Mouse (Mus musculus): ENCODE data around the gene Tpbpa. TPM values are rescaled to one million over a fixed set of nuclear protein-coding genes. Genes with fewer than 3 reads are reported as not detected.

The Tpbpa gene
- not detected in 4 replicates for total RNA-seq (2023; ENCODE audit: inconsistent age)

GRCm38 (mm10) chr13:60941884-60942283, at the start of gene Tpbpa:
Tpbpa (minus strand) TSS chr13:60941984.

DNA sequence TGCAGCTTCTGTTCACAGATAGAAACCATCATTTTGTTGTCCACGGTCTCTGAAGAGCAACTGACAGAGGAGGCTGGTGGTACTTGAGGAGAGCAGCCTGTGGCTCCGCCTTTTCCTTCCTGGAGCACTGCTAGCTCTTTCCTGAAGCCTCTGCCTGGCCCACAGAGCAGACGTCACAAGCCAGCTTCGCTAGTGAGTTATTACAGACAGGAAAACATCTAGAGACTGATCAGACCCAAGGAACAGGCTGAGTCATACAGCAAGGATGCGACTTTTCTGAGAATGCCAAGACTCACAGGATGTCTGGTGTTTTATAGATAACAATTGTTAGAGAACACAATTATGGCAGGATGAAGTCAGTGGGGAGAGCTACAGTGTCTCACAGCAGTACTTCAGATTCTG, 5.3 kb downstream of the Tpbpa start, which contains the start of the genes Gm49391 and Ctla2a:
Gene Gm49391, minus strand, starts transcription at position 72 of the 402 bp plus-strand sequence.
Gene Ctla2a, minus strand, starts transcription at position 126 of the 402 bp plus-strand sequence.

DNA sequence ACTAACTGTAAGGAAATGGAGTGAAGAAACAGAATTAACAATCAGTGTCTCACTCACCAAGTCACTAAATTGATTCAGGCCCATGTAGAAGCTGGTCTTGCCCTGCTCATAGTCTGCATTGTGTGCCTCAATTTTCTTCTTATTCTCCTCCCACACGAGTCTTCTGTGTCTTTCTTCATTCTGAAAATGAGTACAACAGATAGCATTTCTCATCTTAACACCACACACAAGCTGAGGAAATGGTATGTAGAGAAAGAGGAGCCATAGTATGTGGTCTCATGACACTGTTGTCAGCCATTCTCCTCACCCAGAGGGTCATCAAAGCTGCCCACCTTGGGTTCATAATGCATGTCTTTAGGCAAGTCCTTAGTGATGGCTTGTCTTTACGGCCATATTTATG, 6.3 kb downstream of the Tpbpa start, which contains the start of gene Gm49393:
Gene Gm49393, minus strand, starts transcription at position 101 of the 400 bp plus-strand sequence.

GRCm38 (mm10) chr13:60904780-60905179, 37.0 kb downstream of the Tpbpa start, which contains the start of gene Tpbpb:
Tpbpb (minus strand) TSS chr13:60904880.

GRCm38 (mm10) chr13:60897328-60897727, 44.5 kb downstream of the Tpbpa start, which contains the start of gene Ctla2b:
Ctla2b (minus strand) TSS chr13:60897447.

DNA sequence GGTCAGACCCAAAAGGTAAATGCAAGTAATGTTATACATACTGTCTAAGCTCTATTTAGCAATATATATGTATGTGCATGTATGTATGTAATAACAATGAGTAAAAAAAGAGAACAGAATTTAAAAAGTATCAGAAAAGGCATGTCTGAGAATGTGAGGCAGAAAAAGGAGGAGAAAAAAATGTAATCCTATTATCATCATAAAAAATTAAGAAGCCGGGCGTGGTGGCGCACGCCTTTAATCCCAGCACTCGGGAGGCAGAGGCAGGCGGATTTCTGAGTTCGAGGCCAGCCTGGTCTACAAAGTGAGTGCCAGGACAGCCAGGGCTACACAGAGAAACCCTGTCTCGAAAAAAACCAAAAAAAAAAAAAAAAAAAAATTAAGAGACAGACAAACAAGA, 45.0 kb downstream of the Tpbpa start, which contains the start of gene Gm49392:
Gene Gm49392, minus strand, starts transcription at position 101 of the 400 bp plus-strand sequence.

Other genes with a start within 250 kb of the Tpbpa start
- not detected in 4 replicates for gene BC051665, start 155.6 kb downstream of the Tpbpa start, total RNA-seq (2023; ENCODE audit: inconsistent age)
- not detected in 4 replicates for gene Ctsll3, start 139.1 kb downstream of the Tpbpa start, total RNA-seq (2023; ENCODE audit: inconsistent age)
- gene 4930486L24Rik, start 77.5 kb downstream of the Tpbpa start, total RNA-seq (2023; ENCODE audit: inconsistent age): not detected in 4 replicates
- not detected in 4 replicates for gene Gm49392, start 45.1 kb downstream of the Tpbpa start, total RNA-seq (2023; ENCODE audit: inconsistent age)
- 0.87 to 1.5 TPM (median 1.3 TPM) in 4 replicates for gene Ctla2b, start 44.5 kb downstream of the Tpbpa start, total RNA-seq (2023; ENCODE audit: inconsistent age)
- gene Tpbpb, start 37.1 kb downstream of the Tpbpa start, total RNA-seq (2023; ENCODE audit: inconsistent age): not detected in 4 replicates
- not detected in 4 replicates for gene Gm49393, start 6.4 kb downstream of the Tpbpa start, total RNA-seq (2023; ENCODE audit: inconsistent age)
- 0.51 to 1.2 TPM in 2 of 4 replicates, not detected in the others for gene Gm49391, start 5.4 kb downstream of the Tpbpa start, total RNA-seq (2023; ENCODE audit: inconsistent age)
- gene Ctla2a, start 5.4 kb downstream of the Tpbpa start, total RNA-seq (2023; ENCODE audit: inconsistent age): 2.4 to 5.6 TPM (median 3.4 TPM) in 4 replicates
- gene Ctsj, start 64.0 kb upstream of the Tpbpa start, total RNA-seq (2023; ENCODE audit: inconsistent age): not detected in 4 replicates
- gene Ctsq, start 98.6 kb upstream of the Tpbpa start, total RNA-seq (2023; ENCODE audit: inconsistent age): not detected in 4 replicates
- not detected in 4 replicates for gene Ctsr, start 222.3 kb upstream of the Tpbpa start, total RNA-seq (2023; ENCODE audit: inconsistent age)

All from B cell, adult (primary cell).